8 mouse cellular contexts compared by ENCODE assay signal in genomic region chr13:90515773-90516503, GRCm38 (mm10).
DNase-seq lines count a peak whose midpoint lies in the region; ATAC-seq and TF ChIP-seq lines count a peak whose summit lies in the region.

No protein-coding gene starts in this region.

- H3K4me2 ChIP-seq in neural tube, embryonic 13.5 days = no peak overlapping the region
- no peak overlapping the region for H3K4me2 ChIP-seq in limb, embryonic 14.5 days (replicated peaks; ENCODE audit: low read depth, low read length, severe bottlenecking)

- H3K79me2 ChIP-seq in heart, adult 2 months (replicated peaks; ENCODE audit: control insufficient read depth, insufficient read depth, low read length) = no peaks in the 10 kb centered on the region

- intact Hi-C loops in heart, adult 2 months (cut with DNase I) = loop anchor here (5.0 kb wide), 3 partner anchors 326 to 774 kb away; partner anchors contain the start of genes Tmem167, Vcan and Xrcc4

- no peak overlapping the region for H3K4me3 ChIP-seq in neural tube, embryonic 13.5 days
- no peak overlapping the region for H3K4me3 ChIP-seq in heart, adult 2 months
- no peak overlapping the region for H3K4me3 ChIP-seq in limb, embryonic 14.5 days (replicated peaks; ENCODE audit: low read length)

- no peaks in the 10 kb centered on the region for H3K4me1 ChIP-seq in neural tube, embryonic 13.5 days (replicated peaks)
- H3K4me1 ChIP-seq in heart, adult 2 months (ENCODE audit: control insufficient read depth, insufficient read depth, low read length) = peaks cover 3% of the 10 kb centered on the region
- H3K4me1 ChIP-seq in limb, embryonic 14.5 days (ENCODE audit: control insufficient read depth, insufficient read depth, low read length) = peaks cover 9% of the 10 kb centered on the region

- H3K9me3 ChIP-seq in neural tube, embryonic 13.5 days = no peaks in the 10 kb centered on the region
- no peaks in the 10 kb centered on the region for H3K9me3 ChIP-seq in limb, embryonic 14.5 days (ENCODE audit: control insufficient read depth, low read length)

- peak; percentile 53 for ATAC-seq in neural tube, embryonic 13.5 days (ENCODE audit: low read depth)
- ATAC-seq in limb, embryonic 14.5 days (ENCODE audit: low FRiP score, low read depth) = peak; percentile 84

- no peaks in the 10 kb centered on the region for H3K27me3 ChIP-seq in neural tube, embryonic 13.5 days
- H3K27me3 ChIP-seq in heart, adult 2 months (ENCODE audit: control insufficient read depth, insufficient read depth, low read length) = no peaks in the 10 kb centered on the region
- no peaks in the 10 kb centered on the region for H3K27me3 ChIP-seq in limb, embryonic 14.5 days (ENCODE audit: control insufficient read depth, insufficient read depth, low read length)

- no peak for TF ChIP-seq POLR2A in heart, adult 2 months (IDR thresholded peaks at IDR 0.05; ENCODE audit: insufficient read depth, low read depth, low read length)
- no peak for TF ChIP-seq POLR2A in limb, embryonic 14.5 days (IDR thresholded peaks at IDR 0.05; ENCODE audit: borderline replicate concordance, extremely low read depth, insufficient read depth, insufficient read length)

- H3K9ac ChIP-seq in neural tube, embryonic 13.5 days = no peak overlapping the region
- H3K9ac ChIP-seq in heart, adult 2 months (ENCODE audit: low read depth, low read length) = no peak overlapping the region
- H3K9ac ChIP-seq in limb, embryonic 14.5 days (ENCODE audit: low read depth, low read length, severe bottlenecking) = no peak overlapping the region

- no peak for DNase-seq in neural tube, embryonic 10.5 days (ENCODE audit: extremely low spot score, low spot score)
- DNase-seq in embryo, embryonic 11.5 days (ENCODE audit: low read depth, low spot score) = peak; percentile 20
- peak; percentile 78 to 89 for DNase-seq in heart, adult 2 months
- DNase-seq in kidney, adult 9 months = peak; percentile 76
- DNase-seq in limb, embryonic 14.5 days (ENCODE audit: low spot score) = peak; percentile 88
- peak; percentile 52 to 54 for DNase-seq in monocyte, adult 2 months (ENCODE audit: low read depth in 1 of 2, low spot score in 2 of 2)
- peak; percentile 26 for DNase-seq in urinary bladder, postnatal 10 days (ENCODE audit: low spot score)

- H3K36me3 ChIP-seq in neural tube, embryonic 13.5 days = no peaks in the 10 kb centered on the region
- H3K36me3 ChIP-seq in heart, adult 2 months (ENCODE audit: control insufficient read depth, insufficient read depth, low read length) = peaks cover 2% of the 10 kb centered on the region; the same call in 1 of the 2 replicates
- no peaks in the 10 kb centered on the region for H3K36me3 ChIP-seq in limb, embryonic 14.5 days (ENCODE audit: control insufficient read depth, insufficient read depth, low read length)

- WGBS in neural tube, embryonic 13.5 days = 66% methylated on average over 3 of the region's 3 CpGs
- WGBS in heart, adult 2 months = 20% methylated on average over 3 of the region's 3 CpGs
- WGBS in limb, embryonic 14.5 days = 40% methylated on average over 3 of the region's 3 CpGs

- 0 out of 2 replicates have a peak overlapping the region, but pooled peaks have one; percentile 40 for H3K27ac ChIP-seq in neural tube, embryonic 13.5 days (replicated peaks)
- peak overlapping the region; percentile 60 for H3K27ac ChIP-seq in heart, adult 2 months
- no peak overlapping the region; the same call in 1 of the 2 replicates for H3K27ac ChIP-seq in limb, embryonic 14.5 days (replicated peaks; ENCODE audit: low read depth, low read length)

- TF ChIP-seq CTCF in heart, adult 2 months (IDR thresholded peaks at IDR 0.05) = peak; percentile 64

- peak; percentile 69; the same call in 1 of the 2 replicates for TF ChIP-seq EP300 in heart, adult 2 months (IDR thresholded peaks at IDR 0.05; ENCODE audit: insufficient read depth, low read depth, low read length)
